Mouse (Mus musculus) fat pad, adult 2 months (tissue): ENCODE data around the gene Msi2.

Source experiments
- DNase-seq: peaks from one replicate; pipeline ENCODE4 v3.0.0-alpha.2; 2011; ENCODE audit warnings: low read depth, low spot score; ENCODE audit errors: extremely low read depth

Gene Msi2

DNA sequence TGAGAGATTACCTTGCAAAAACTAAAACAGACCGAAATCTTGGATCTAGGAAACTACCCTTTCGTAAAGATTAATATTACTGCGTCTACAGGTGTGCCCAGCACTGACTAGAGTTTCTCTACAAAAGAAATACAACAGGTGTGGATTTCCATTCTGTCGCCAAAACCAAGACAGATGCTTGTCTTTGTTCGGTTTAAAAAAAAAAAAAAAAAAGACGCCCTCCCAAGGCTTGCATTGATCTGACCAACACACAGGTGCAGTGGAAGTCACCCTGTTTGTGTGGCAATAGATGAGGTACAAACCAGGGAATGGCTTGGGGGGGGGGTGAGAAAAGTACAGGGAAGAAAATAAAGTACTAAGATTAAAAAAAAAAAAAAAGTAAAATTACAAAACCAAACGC, 4.2 kb downstream of the Msi2 start:
- DNase-seq = no peak

DNA sequence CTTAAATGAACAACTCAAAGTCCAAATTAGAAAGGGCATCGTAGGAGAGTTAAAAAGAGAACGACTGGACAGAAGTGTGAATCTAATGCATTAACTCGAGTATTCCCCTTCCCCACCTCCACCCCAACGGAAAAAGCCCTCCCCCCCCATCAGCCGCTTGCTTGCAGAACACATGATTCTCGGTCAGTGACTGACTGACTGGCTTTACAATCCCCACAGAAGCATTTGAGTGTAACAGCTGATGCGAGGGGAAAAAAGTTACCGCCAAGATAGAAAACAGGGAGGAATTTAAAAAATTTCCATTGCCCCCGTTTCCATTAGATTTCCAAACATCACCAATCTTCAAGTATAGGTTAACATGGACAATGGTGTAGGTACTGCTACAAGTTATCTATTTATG, 4.8 kb downstream of the Msi2 start:
- DNase-seq = no peak

DNA sequence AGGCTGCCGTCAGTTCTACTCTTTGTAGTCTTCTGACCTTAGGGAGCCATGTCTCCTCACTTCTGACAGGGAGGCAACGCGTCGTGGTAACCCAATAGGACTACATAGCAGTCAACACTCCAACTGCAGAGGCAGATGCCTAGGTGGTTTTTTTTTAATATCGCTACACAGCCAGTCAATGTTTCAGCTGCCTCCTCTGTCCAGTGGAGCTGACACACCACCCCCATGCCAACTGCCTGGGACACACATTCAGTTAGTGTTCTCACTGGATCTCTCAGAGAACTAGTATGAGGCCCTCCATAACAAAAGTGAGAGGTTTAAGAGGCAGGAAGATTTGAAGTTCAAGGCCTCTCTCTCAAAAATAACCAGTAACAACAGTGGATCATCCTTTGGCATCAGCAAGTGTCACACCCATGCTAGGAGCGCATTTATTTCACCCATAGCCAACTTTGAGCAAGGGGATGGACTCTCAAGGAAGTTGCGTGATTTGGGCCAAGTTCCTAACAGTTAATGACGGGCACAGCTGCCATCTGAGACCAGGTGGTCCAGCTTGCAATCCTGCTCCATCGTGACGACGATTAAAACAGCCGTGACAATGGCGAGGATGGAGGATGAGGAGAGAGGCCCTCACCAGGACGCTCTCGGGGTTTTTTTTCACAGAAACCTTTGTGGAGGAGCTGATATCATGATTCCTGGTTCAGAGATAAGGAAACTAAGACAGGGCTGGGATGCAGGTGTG, 8.3 kb downstream of the Msi2 start:
- DNase-seq = no peak

DNA sequence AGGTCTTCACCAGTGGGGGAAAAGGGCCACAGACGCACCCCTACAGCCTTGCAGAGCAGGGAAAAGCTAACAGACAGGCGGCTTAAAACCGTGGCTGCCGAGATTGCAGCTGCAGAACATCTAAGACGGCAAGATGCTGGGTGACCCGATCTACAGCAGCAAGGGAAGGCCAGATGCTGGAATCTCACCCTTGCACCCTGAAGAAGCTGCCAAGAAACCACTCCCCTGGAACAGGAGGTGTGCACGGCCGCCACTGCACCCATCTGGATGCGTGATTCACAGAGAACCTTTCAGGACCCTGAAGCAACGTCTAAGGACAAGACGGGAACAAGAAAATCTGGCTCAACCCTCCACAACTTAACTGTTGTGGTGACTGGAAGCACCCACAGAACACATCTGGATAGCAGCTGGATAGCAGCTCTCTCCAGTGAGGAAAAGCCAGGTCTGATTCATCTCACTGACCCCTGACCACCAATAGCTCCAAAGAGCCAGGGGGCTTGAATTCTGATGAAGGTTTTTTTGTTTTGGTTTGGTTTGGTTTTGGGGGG, 11.0 kb downstream of the Msi2 start:
- no peak for DNase-seq

DNA sequence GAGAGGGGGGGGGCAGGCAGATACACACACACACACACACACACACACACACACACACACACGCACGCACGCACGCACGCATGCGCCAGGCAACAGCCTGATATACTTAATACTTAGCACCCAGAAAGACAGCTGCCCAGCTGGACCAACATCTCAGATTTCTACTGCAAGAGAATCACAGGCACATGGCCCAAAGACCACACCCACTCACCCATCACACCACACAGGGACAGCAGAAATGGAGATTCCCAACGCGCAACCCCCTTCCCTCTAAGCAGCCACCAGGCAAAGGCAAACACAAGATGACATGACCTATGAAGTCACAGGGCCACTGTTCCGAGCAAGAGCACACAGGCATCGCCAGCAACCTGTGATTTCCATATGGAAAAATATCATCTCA, 13.6 kb downstream of the Msi2 start:
- DNase-seq = no peak

GRCm38 (mm10) chr11:88703220-88703619, 15.1 kb downstream of the Msi2 start:
- no peak for DNase-seq

DNA sequence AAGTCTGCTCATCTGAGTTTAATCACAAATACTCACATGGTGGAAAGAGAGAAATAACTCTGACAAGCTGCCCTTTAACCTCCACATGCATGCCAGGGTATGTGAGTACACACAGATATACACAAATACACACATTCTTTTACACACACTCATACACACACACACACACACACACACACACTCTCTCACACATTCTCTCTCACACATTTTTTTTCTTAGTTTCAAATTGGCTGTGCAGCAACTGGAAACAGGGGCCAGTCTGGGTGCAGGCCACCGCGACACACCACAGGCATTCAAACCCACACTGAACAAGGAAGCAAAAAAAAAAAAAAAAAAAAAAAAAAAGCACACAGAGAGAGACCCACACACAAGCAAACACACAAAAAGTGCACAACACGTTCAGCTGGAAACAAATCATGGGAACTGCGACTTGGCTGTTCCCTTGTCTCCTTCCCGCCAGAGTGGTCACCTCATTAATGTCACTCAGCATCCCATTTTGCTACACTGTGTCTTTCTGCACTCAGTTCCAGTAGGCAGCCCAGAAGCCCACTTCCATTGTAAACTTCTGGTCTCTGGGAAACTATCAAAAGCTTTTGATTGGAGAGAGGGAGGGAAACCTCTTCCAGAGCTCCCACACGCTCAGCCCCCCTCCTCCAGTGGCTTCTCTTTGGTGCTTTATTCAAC, 16.2 kb downstream of the Msi2 start:
- DNase-seq = no peak

DNA sequence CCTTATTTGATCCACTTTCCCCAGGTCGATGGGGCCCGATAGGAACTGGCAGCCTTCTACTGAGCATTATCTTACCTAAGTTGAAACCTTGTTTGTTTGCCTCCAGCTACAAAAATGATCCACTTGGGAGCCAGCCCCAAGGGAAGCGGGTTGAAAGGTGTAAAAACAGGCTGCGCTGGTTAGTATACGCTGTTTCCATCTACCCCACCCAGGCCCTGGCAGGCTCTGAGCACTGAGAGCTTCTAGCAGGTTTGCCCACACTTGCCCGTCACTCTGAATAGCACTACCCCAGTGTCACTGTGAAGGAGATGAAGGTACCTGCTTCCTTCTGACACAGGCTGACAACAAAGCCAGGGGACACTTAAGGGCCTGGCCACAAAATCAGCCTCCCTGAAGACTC, 17.3 kb downstream of the Msi2 start:
- DNase-seq = no peak

- DNase-seq = no peak
These were observed 18.1 kb downstream of the Msi2 start for GRCm38 (mm10) chr11:88700202-88700711.

- no peak for DNase-seq
These were observed 24.1 kb downstream of the Msi2 start for GRCm38 (mm10) chr11:88693905-88694893.

DNA sequence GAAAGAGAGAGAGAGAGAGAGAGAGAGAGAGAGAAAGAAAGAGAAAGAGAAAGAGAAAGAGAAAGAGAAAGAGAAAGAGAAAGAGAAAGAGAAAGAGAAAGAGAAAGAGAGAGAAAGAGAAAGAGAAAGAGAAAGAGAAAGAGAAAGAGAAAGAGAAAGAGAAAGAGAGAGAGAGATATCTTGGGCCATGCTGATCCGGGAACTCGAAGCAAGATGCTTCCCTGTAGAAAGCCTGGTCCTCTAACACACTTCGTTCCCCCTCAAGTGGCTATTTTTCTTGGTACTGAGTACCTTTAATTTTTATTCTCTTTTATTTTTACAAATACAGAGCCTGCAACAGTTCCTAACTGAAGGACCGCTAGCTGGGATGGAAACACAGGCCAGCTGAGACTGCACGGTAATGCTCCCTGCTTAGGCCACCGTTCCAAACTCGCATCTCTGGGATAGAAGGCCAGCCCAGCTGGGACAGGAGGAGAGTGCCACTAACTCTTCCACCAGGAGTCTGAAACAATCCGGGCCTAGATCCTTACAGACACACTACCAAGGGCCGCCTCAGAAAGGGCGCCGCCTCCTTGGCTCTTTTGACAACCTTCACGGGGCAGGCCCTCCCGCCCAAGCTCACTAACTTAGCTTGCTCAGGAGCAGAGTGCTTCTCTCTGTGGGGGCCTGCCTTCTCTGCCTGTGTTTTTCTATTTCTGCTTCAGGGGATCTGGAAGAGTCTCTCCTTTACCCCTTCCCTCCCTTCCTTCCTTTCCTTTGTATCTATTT, 25.1 kb downstream of the Msi2 start:
- no peak for DNase-seq

GRCm38 (mm10) chr11:88692374-88692773, 25.9 kb downstream of the Msi2 start:
- no peak for DNase-seq

DNA sequence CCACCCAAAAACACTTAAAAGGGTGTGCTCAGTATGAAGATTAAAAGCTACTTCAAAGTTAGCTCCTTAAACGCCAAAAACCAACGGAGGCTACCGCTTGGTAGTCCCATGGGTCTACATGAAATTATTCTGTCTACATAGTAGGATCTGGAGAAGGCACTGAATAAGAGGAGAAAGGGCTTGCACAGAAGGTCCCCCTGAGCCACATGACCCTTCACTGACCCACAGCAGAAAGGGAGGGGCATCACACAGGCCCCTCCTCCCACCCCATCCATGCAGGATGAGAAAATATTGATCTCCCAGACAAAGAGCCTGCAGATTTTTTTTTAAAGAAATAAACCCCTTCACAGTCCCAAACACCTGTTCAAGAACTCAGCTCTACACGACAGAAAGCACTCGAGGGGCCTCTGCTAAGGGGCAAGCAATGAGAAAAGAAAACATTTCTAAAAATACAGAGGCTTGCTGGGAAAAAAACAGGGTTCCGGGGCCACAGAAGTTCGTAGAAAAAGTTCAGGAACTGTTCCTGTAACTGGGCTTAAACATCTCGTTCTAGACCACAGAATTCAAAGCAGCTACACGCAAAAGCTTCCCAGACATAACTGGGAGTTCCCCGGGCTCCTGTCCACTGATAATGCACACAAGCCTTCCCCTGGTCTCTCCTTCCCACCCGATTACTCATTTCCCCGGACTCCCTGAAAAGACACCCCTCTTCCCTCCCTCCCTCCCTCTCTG, 27.6 kb downstream of the Msi2 start:
- DNase-seq = no peak

GRCm38 (mm10) chr11:88689831-88690459, 28.4 kb downstream of the Msi2 start:
- no peak for DNase-seq

GRCm38 (mm10) chr11:88688644-88689043, 29.7 kb downstream of the Msi2 start:
- no peak for DNase-seq

- no peak for DNase-seq
These were observed 30.6 kb downstream of the Msi2 start for GRCm38 (mm10) chr11:88687711-88688110.

DNA sequence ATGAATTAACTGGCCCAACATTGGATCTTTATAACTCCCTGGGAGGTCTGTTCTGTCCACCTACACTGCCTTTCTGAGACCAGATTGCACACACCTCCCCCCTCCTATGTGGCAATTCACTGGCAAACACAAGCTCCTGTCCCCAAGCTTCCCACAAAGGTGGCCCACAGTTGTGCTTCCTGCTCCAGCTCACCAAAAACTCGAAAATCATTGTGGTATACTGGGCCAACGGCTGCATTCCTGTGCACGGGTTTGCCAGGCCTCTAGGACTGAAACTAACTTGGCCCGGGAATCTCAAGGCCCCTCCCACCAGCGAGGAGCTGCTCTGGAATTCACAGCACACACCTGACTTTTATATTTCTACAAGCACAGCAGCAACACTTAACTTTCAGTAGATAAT, 31.3 kb downstream of the Msi2 start:
- DNase-seq = no peak

DNA sequence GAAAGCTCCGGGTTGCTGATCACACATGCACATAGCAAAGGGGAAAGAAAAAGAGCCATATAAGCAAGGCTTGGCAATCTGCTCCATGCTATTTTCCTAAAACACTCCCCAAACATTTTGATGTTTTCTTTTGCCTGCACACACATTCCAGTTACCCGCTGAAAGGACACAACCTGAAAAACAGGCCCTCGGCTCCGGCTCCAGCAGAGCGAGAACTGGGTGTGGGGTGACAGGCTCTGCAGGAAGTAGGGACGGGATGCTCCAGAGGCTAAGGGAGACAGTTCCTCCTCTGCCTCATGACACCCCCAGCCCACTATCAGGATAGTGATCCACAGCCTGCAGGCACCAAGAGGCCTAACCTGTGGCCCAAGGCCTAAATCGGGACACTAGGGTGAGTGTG, 32.3 kb downstream of the Msi2 start:
- DNase-seq = no peak
